Mouse (Mus musculus) thymus, adult 18-20 months (tissue): Measurements from ENCODE around the gene Eef1a2.
A peak's percentile ranks its signal among the peaks of the same experiment; 100 is the strongest.

Experiments
- DNase-seq, 2 experiments: peaks; one replicate each; pipeline ENCODE4 v3.0.0; 2022; ENCODE audit warnings: mixed read lengths in 2 of 2

The Eef1a2 gene

GRCm38 (mm10) chr2:181157716-181158302, 995 bp upstream of the Eef1a2 start:
- no peak for DNase-seq

GRCm38 (mm10) chr2:181157180-181157579, 366 bp upstream of the Eef1a2 start:
- no peak for DNase-seq

- no peak for DNase-seq
These were observed 1.0 kb downstream of the Eef1a2 start for GRCm38 (mm10) chr2:181155801-181156200.

GRCm38 (mm10) chr2:181154831-181155415, 1.9 kb downstream of the Eef1a2 start:
- DNase-seq = no peak

- DNase-seq = no peak
These were observed 2.5 kb downstream of the Eef1a2 start for GRCm38 (mm10) chr2:181154361-181154760.

GRCm38 (mm10) chr2:181153837-181154236, 3.0 kb downstream of the Eef1a2 start:
- DNase-seq = no peak

- DNase-seq = no peak
These were observed 3.7 kb downstream of the Eef1a2 start for GRCm38 (mm10) chr2:181153131-181153530.

GRCm38 (mm10) chr2:181152701-181153100, 4.1 kb downstream of the Eef1a2 start:
- no peak for DNase-seq

- no peak for DNase-seq
These were observed 6.5 kb downstream of the Eef1a2 start for GRCm38 (mm10) chr2:181150281-181150680.

- DNase-seq = no peak
These were observed 8.4 kb downstream of the Eef1a2 start for GRCm38 (mm10) chr2:181148318-181148955.

GRCm38 (mm10) chr2:181147546-181148317, 9.1 kb downstream of the Eef1a2 start:
- peak in 1 of 2 experiments; percentile 11 for DNase-seq

GRCm38 (mm10) chr2:181146976-181147545, 9.8 kb downstream of the Eef1a2 start:
- no peak for DNase-seq

GRCm38 (mm10) chr2:181144675-181145074, 12.1 kb downstream of the Eef1a2 start:
- no peak for DNase-seq

GRCm38 (mm10) chr2:181143509-181144276, 13.1 kb downstream of the Eef1a2 start:
- DNase-seq = no peak

GRCm38 (mm10) chr2:181142703-181143135, 14.1 kb downstream of the Eef1a2 start:
- DNase-seq = no peak

GRCm38 (mm10) chr2:181139641-181140193, 17.1 kb downstream of the Eef1a2 start:
- DNase-seq = no peak

GRCm38 (mm10) chr2:181136934-181137333, 19.9 kb downstream of the Eef1a2 start:
- no peak for DNase-seq

GRCm38 (mm10) chr2:181135446-181135818, 21.4 kb downstream of the Eef1a2 start:
- no peak for DNase-seq

- DNase-seq = no peak
These were observed 22.0 kb downstream of the Eef1a2 start, which contains the start of gene Kcnq2 for GRCm38 (mm10) chr2:181134591-181135445. TSS of gene Kcnq2 (minus strand) at chr2:181135300.

- no peak for DNase-seq
These were observed 22.8 kb downstream of the Eef1a2 start for GRCm38 (mm10) chr2:181133837-181134590.
